Mouse (Mus musculus): ENCODE results near the gene Pde12.

DNA sequence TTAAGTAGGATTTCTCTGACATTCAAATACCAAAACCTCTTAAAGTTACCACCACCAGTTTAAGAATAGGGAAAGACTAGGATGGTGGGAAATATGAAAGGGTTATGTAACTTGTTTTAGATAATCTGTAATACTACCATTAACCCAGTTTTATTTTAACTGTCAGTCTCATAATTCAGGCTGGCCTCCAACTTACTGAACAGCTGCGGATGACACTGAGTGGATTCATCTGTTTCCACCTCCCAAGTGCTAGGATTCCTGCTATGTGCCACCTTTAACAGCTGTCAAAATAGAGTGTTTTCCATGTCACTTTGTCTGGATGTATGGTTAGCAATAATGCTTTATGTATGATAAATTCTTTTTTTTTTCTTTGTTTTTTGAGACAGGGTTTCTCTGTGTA, 9.4 kb downstream of the Pde12 start:
- no peak for TF ChIP-seq CTCF (IDR thresholded peaks at IDR 0.05; ENCODE audit: insufficient read depth, low read length)
- TF ChIP-seq POLR2A (IDR thresholded peaks at IDR 0.05; ENCODE audit: borderline replicate concordance, extremely low read depth, low read depth, low read length): no peak
